Mouse (Mus musculus): ENCODE results near the gene Cfap73. TPM values are rescaled to one million over a fixed set of nuclear protein-coding genes. Genes with fewer than 3 reads are reported as not detected.

Gene Cfap73
- total RNA-seq, 2 experiments from 2014 or later: 0.39 to 0.42 TPM

DNA sequence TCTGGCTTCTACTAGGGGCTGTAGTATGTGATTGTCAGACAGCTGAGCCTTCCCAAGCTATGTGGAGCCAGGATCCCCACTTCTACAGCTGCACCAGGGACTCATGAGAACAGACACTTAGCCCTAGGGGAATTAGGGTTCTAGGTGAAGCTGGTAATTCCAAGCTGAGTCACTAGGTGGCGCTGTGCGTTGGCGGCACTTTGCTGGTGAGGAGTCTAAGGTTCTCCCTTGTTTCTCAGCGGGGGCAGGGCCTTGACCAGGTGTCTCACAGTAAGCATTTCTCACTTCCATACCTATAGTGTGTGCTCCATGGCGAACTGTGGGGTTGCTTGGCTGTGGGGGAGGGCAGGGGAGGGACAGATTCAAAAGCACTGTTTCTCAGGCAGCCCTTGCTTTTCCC is 14.8 kb downstream of the Cfap73 start:
- peak; percentile 68 to 89 for DNase-seq (ENCODE audit: extremely low spot score in 1 of 2, low spot score in 1 of 2)

- DNase-seq (ENCODE audit: extremely low spot score in 1 of 2, low spot score in 1 of 2): no peak
Observed at GRCm38 (mm10) chr5:120618778-120619177, 15.3 kb downstream of the Cfap73 start.

GRCm38 (mm10) chr5:120615903-120616302 is 18.1 kb downstream of the Cfap73 start:
- DNase-seq (ENCODE audit: extremely low spot score in 1 of 2, low spot score in 1 of 2): no peak

DNA sequence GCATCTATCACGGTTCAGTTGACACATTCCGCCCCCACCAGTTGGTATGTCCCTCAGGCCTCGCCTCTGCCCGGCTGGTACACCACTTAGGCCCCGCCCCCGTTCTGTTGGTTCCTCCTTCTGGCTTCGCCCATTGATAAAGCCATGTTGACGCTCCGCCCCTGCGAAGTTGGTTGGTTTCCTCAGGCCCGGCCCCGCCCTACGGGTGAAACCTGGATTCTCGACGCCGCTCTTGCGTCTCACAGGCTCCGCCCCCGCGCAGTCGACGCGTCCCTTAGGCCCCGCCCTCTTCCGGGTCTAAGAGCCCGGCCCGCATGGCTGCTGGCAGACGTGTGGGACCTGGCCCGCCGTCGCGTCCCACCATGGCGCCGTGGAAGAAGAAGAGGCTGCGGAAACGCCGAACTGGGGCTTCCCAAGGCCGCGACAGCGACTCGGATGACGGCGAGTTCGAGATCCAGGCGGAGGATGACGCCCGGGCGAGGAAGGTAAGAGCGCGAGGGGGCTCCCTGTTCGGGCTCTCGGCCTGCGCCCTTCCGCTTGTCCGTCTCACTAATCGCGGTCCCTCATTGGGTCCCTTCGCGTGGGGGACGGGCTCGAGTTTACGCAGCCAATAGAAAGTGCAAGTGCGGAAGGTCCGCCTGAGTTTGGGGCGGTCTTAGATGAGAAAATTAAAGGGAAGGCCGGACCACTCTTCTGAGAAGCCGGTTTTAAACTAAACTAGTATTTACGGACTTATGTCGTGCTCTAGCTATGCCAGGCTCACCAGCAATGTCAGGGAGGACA is 21.0 kb downstream of the Cfap73 start:
- peak; percentile 96 to 99 for DNase-seq (ENCODE audit: extremely low spot score in 1 of 2, low spot score in 1 of 2)

GRCm38 (mm10) chr5:120612442-120612821 is 21.6 kb downstream of the Cfap73 start, which contains the start of the genes Rita1 and Ddx54:
Gene Rita1, minus strand, starts transcription at chr5:120612589.
Gene Ddx54, plus strand, starts transcription at chr5:120612739.
- DNase-seq (ENCODE audit: extremely low spot score in 1 of 2, low spot score in 1 of 2): peak in 1 of 2 experiments; percentile 98

DNA sequence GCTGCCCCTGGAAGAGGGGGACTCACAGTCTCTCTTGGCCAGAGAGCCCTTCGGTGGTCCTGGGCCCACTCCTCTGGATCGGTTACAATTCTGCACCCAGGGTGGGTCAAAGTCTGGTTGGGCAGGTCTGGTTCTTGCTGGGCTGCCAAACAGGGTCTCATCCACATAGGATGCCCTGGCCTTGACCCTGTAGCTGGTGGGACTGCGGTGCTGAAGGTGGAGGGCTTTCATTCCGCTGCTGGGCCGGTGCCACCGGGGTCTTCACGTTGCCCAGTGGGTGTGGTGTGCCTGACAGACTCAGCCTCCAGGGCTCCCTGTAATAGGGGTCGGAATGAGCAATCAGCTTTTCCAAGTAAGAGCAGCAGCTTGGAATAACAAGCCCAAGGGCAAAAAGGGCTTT is 22.6 kb downstream of the Cfap73 start:
- no peak for DNase-seq (ENCODE audit: extremely low spot score in 1 of 2, low spot score in 1 of 2)

GRCm38 (mm10) chr5:120610906-120611305 is 23.1 kb downstream of the Cfap73 start:
- DNase-seq (ENCODE audit: extremely low spot score in 1 of 2, low spot score in 1 of 2): no peak

DNA sequence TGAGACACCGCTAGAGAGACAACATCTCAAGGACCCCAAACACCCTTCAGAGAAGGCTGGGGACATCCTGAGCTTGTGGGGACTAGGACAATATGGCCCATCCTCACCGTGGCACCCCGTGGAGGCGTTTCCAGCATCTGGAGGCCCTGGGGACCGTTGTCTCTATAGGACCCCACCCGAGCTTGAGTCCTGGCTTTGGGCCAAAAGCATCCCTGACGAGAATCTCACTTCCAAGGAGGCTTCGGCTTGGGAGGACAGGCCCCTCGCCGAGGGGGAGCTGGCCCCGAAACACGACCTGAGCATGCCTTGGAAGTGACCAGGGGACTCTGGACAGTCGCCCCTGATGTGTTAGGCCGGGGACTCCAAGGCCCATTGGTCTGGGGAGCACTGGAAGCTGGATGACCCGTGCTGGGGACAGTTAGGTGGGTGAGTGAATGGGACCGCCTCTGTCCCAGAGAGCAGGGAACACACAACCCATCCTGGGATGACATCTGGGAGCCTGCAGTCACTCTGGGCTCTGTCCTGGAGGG is 24.7 kb downstream of the Cfap73 start:
- DNase-seq (ENCODE audit: extremely low spot score in 1 of 2, low spot score in 1 of 2): no peak

DNA sequence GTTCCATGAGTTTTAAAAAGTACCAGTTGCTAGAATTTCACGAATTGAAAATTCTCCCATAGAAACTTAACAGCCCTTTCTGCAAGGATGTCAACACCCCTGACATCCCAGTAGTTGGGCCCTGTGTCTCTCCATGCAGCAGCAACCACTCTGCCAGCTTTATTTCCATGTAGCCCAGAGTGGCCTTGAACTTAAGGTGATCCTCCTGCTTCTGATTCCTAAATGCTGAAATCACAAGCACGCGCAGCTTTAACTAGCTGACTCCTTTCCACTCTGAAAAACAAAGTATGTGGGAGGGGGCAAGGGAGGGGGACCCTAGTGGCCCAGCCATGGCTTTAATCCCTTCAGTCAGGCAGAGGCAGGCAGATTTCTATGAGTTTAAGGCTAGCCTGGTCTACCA is 26.7 kb downstream of the Cfap73 start:
- DNase-seq (ENCODE audit: extremely low spot score in 1 of 2, low spot score in 1 of 2): no peak

DNA sequence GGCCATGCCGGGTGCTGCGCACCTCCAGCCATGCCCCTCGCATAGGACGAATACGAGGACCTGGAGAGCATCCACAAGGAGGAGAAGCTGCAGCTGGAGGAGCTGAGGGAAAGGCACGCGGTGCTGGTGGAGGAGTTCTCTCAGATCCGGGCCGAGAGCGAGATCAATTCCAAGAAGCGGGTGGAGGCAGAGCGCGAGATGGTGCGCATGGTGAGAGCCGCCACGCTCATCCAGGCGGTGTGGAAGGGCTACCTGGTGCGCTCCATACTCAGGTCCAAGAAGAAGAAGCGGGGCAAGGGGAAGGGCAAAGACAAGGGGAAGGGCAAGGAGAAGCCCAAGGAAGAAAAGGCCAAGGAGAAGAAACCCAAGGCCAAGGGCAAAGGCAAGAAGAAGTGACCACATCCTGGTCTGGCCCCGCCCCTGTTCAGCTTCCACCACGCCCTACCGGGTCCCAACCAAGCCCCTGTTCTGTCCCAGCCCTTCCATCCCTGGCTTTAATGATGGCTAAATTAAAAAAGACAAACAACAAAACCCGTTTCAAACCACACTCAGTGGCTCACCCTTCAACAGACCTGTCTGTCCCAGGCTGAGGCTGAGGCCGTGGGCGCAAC is 27.3 kb downstream of the Cfap73 start:
- no peak for DNase-seq (ENCODE audit: extremely low spot score in 1 of 2, low spot score in 1 of 2)

- DNase-seq (ENCODE audit: extremely low spot score in 1 of 2, low spot score in 1 of 2): peak; percentile 76 to 98
Observed at GRCm38 (mm10) chr5:120605688-120606087, 28.3 kb downstream of the Cfap73 start.

DNA sequence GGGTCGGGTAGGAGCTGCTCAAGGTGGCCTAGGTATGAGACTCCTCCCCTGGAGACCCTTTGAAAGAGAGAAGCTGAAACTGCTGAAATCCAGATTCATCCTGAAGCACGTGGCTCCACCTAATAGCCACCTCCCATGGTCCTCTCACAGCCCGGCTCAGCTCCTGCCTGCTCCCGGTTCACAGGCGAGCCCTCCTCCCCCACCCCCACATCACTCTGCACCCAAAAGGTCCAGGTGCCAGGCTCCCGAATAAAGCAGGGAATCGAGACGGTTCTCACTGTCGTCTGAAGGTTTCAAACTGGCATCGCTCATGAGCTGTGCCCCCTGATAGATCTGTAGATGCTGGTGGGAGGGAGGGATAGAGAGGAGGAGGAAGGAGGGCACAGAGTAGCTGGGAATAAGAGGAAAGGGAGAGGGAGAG is 28.8 kb downstream of the Cfap73 start:
- no peak for DNase-seq (ENCODE audit: extremely low spot score in 1 of 2, low spot score in 1 of 2)

GRCm38 (mm10) chr5:120604839-120605238 is 29.2 kb downstream of the Cfap73 start:
- peak; percentile 78 to 94 for DNase-seq (ENCODE audit: extremely low spot score in 1 of 2, low spot score in 1 of 2)

DNA sequence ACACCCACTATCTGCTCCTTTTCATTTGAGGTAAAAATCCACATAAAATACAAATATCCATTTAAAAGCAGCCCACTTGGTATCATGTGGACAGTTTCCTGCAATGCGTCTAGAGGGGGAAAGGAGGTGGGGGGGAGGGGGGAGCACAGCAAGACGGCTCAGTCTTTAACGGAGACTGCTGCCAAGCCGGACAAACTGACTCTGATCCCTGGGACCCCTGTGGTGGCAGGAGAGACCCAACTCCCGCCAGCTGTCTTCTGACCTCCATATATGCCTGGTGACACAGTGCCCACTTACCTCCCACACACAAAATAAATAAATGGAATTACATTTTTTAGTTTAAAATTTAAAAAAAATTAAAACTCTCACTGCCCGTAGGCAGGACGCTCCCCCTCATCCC is 30.5 kb downstream of the Cfap73 start:
- no peak for DNase-seq (ENCODE audit: extremely low spot score in 1 of 2, low spot score in 1 of 2)

DNA sequence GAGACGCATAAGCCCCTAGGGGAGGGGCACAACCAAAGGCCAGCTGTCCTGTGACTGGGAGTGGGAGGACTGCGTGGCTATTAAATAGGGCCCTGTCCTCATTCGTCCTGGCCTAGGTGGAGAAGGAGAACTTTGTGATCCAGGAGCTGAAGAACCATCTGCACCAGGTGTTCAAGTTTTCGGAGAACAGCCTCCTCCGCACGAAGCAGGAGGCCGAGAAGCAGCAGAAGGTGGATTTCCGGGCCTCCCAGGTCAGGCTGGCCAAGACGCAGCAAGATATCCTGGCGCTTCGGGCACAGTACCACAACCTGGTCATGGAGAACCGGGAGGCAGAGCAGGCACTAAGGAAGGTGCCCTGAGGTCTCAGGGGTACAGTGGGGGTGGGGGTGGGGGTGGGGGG is 31.8 kb downstream of the Cfap73 start:
- no peak for DNase-seq (ENCODE audit: extremely low spot score in 1 of 2, low spot score in 1 of 2)

GRCm38 (mm10) chr5:120600946-120601668 is 32.9 kb downstream of the Cfap73 start:
- DNase-seq (ENCODE audit: extremely low spot score in 1 of 2, low spot score in 1 of 2): no peak

DNA sequence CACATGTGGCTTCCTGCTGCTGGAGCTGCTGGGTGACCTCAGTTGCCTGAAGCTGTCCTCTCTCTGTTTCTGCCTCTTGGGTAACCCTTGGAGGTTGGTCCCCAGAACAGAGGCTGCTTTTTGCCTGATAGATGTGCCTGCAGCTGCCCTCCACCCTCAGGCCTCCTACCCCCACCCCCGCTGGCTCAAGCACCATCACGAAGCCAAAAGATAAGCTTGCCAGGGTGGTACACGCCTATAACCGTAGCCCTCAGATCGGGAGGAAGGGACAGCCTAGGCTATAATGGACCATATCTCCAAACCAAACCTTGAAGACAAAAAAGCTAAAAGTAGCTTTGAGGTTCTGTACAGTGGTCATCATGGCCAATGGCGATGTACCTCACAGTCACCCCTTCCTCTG is 34.4 kb downstream of the Cfap73 start:
- DNase-seq (ENCODE audit: extremely low spot score in 1 of 2, low spot score in 1 of 2): no peak

DNA sequence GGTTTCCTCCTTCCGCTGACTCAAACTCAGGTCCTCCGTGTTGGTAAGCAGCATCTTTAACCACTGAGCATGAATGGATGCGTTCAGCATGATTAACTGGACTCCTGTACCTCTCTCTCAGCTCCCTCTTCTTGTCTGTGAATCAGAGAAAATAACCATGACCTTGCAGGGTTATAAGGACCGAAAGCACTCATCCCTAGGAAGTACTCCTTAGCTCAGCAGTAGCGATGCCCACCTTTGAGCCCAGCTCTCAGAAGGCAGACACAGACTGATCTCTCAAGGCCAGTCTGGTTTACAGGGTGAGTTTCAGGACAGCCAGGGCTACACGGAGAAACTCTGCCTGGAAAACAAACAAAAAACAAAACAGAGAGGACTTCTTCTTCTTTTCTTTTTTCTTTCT is 39.5 kb downstream of the Cfap73 start:
- DNase-seq (ENCODE audit: extremely low spot score in 1 of 2, low spot score in 1 of 2): no peak

DNA sequence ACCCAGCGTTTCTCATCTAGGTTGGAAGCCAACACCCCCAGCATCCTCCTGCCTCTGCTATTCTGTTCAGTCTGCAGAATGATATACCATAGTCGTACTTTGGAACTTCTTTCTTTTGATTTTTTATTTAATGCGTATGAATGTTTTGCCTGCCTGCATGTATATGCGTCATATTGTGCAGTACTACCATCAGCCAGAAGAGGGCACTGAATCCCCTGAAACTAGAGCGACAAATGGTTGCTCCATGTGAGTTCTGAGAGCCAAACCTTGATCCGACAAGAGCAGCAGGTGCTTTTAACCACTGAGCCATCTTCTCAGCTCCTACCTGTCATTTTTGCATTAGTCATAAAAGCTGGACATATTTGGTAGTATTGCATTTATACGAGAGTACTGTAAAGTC is 41.9 kb downstream of the Cfap73 start:
- DNase-seq (ENCODE audit: extremely low spot score in 1 of 2, low spot score in 1 of 2): no peak

- DNase-seq (ENCODE audit: extremely low spot score in 1 of 2, low spot score in 1 of 2): no peak
Observed at GRCm38 (mm10) chr5:120590356-120591010, 43.6 kb downstream of the Cfap73 start.
